24 mouse cellular contexts compared by ENCODE assay signal in the genomic region with DNA sequence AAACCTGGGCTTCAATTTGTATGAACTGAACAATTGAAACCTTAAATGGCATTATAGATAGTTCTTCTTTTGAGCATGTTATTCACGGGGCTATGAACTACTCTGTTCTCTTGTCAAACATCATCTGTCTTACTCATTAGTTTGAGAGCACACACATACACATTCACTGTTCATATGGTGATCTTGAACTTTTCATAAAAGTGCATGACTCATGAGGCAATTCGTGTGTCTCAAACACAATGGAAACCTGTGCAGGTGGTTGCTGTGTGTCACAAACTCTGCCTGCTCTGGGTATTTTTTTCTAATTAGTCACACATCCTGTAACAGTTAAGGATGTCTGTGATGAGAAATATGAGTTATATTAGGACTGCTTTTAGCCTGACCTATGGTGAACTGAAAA.
DNase-seq lines count a peak whose midpoint lies in the region; ATAC-seq and TF ChIP-seq lines count a peak whose summit lies in the region.
"Had no signal": no experiment of that assay in that cellular context is flagged by ENCODE, and none has a peak within 500 bp of the region (broad histone marks: within the 10 kb centered on the region; RNA-seq: fewer than 3 reads in every experiment).

No protein-coding gene starts in this region.

- no peak overlapping the region for H3K27ac ChIP-seq in intestine, embryonic 16.5 days (ENCODE audit: low read length)
- no peak overlapping the region for H3K27ac ChIP-seq in intestine, postnatal 0 days (ENCODE audit: low read depth, low read length)
- H3K27ac ChIP-seq in CH12.LX (ENCODE audit: insufficient read depth, low read depth) = no peak overlapping the region
- H3K27ac ChIP-seq: embryonic facial prominence, embryonic 10.5 days; forebrain, embryonic 10.5 days; forebrain, embryonic 15.5 days; heart, adult 2 months; heart, embryonic 13.5 days; hindbrain, embryonic 12.5 days; hindbrain, postnatal 0 days had no signal

- 61% methylated on average over 2 of the region's 2 CpGs for WGBS in intestine, embryonic 16.5 days
- 62% methylated on average over 2 of the region's 2 CpGs for WGBS in intestine, postnatal 0 days

- dilution Hi-C loops in CH12.LX (cut with MboI; ENCODE audit: extremely low pct_ligation_motif_present, extremely low pct_unique_long_range_greater_than_20kb, low sequenced_read_pairs) = no loop called here

- TF ChIP-seq POLR2A in CH12.LX (IDR thresholded peaks at IDR 0.05; ENCODE audit: low read depth, low read length) = no peak

- no peak overlapping the region for H3K9ac ChIP-seq in intestine, embryonic 16.5 days (ENCODE audit: low read depth, low read length)
- no peak overlapping the region for H3K9ac ChIP-seq in intestine, postnatal 0 days (ENCODE audit: low read depth, low read length)
- H3K9ac ChIP-seq in CH12.LX (ENCODE audit: insufficient read depth, low read depth) = no peak overlapping the region
- H3K9ac ChIP-seq: forebrain, embryonic 15.5 days; heart, embryonic 13.5 days; hindbrain, embryonic 12.5 days had no signal

- no peaks in the 10 kb centered on the region for H3K36me3 ChIP-seq in intestine, embryonic 16.5 days (ENCODE audit: control insufficient read depth, insufficient read depth, low read length)
- H3K36me3 ChIP-seq in intestine, postnatal 0 days (ENCODE audit: control insufficient read depth, insufficient read depth) = no peaks in the 10 kb centered on the region
- no peaks in the 10 kb centered on the region for H3K36me3 ChIP-seq in CH12.LX (replicated peaks in 1 of 2; ENCODE audit: control insufficient read depth in 1 of 2, insufficient read depth in 1 of 2, low read length in 1 of 2)
- H3K36me3 ChIP-seq: embryonic facial prominence, embryonic 10.5 days; forebrain, embryonic 10.5 days; forebrain, embryonic 15.5 days; G1E; heart, embryonic 13.5 days; hindbrain, embryonic 12.5 days had no signal

- TF ChIP-seq RAD21 in CH12.LX (IDR thresholded peaks at IDR 0.05; ENCODE audit: low read depth, low read length) = no peak

- H3K79me2 ChIP-seq in CH12.LX (replicated peaks; ENCODE audit: control insufficient read depth, extremely low read depth, insufficient read depth, poor library complexity, severe bottlenecking) = no peaks in the 10 kb centered on the region

- peak; percentile 19 for DNase-seq in CH12.LX (ENCODE audit: extremely low read depth)
- peak; percentile 68 for DNase-seq in retina, postnatal 1 day
- DNase-seq in kidney, adult 9 months = no peak
- no peak for DNase-seq in heart, adult 9 months (ENCODE audit: low spot score in 2 of 2)
- no peak for DNase-seq in lung, postnatal 14 days
- DNase-seq: adrenal gland, adult 2 months; adrenal gland, postnatal 25 days; cerebellum, adult 18-20 months; cerebellum, adult 9-11 months; cerebellum, postnatal 36 days; gastrocnemius, postnatal 10 days; heart, adult 2 months; heart, postnatal 4 days; kidney, adult 2 months had no signal

- H3K4me1 ChIP-seq in intestine, embryonic 16.5 days (ENCODE audit: control insufficient read depth, insufficient read depth, low read length) = no peaks in the 10 kb centered on the region
- no peaks in the 10 kb centered on the region for H3K4me1 ChIP-seq in intestine, postnatal 0 days (replicated peaks; ENCODE audit: control insufficient read depth, insufficient read depth, low read length)
- peaks cover 0 to 9% of the 10 kb centered on the region in 2 experiments; a peak in 1 of 4 replicates for H3K4me1 ChIP-seq in CH12.LX (ENCODE audit: control insufficient read depth in 1 of 2, insufficient read depth in 2 of 2)
- H3K4me1 ChIP-seq: embryonic facial prominence, embryonic 10.5 days; forebrain, embryonic 10.5 days; heart, embryonic 13.5 days; hindbrain, embryonic 12.5 days had no signal

- ATAC-seq in intestine, embryonic 16.5 days = 0 out of 2 replicates have a peak, but pooled peaks have one; percentile 11
- ATAC-seq in intestine, postnatal 0 days = no peak
- ATAC-seq: forebrain, embryonic 15.5 days; hindbrain, postnatal 0 days; Patski had no signal

- H3K9me3 ChIP-seq in intestine, embryonic 16.5 days (ENCODE audit: control insufficient read depth, low read length) = no peaks in the 10 kb centered on the region
- H3K9me3 ChIP-seq in intestine, postnatal 0 days (ENCODE audit: control insufficient read depth) = no peaks in the 10 kb centered on the region
- H3K9me3 ChIP-seq in CH12.LX (replicated peaks; ENCODE audit: low read length) = no peaks in the 10 kb centered on the region
- H3K9me3 ChIP-seq: embryonic facial prominence, embryonic 10.5 days; forebrain, embryonic 10.5 days; forebrain, embryonic 15.5 days; G1E; heart, embryonic 13.5 days; hindbrain, embryonic 12.5 days had no signal

- no peak overlapping the region for H3K4me2 ChIP-seq in intestine, embryonic 16.5 days (ENCODE audit: low read depth, low read length)
- no peak overlapping the region for H3K4me2 ChIP-seq in intestine, postnatal 0 days (replicated peaks; ENCODE audit: low read depth)
- H3K4me2 ChIP-seq in CH12.LX (ENCODE audit: insufficient read depth, low read depth, poor library complexity, severe bottlenecking) = no peak overlapping the region
- H3K4me2 ChIP-seq: forebrain, embryonic 15.5 days; heart, embryonic 13.5 days; hindbrain, embryonic 12.5 days had no signal

- H3K4me3 ChIP-seq in intestine, embryonic 16.5 days (ENCODE audit: low read length) = no peak overlapping the region
- no peak overlapping the region for H3K4me3 ChIP-seq in intestine, postnatal 0 days (ENCODE audit: low read depth, low read length)
- H3K4me3 ChIP-seq in CH12.LX (replicated peaks in 1 of 3; ENCODE audit: low read depth in 2 of 3, low read length in 2 of 3, poor library complexity in 1 of 3) = no peak overlapping the region
- H3K4me3 ChIP-seq: embryonic facial prominence, embryonic 10.5 days; forebrain, embryonic 10.5 days; forebrain, embryonic 15.5 days; heart, adult 2 months; heart, embryonic 13.5 days; hindbrain, embryonic 12.5 days had no signal

- in situ Hi-C loops in CH12.LX (cut with MboI; ENCODE audit: low pct_ligation_motif_present, low pct_unique_long_range_greater_than_20kb, low sequenced_read_pairs) = no loop called here

- no peak for TF ChIP-seq EP300 in CH12.LX (IDR thresholded peaks at IDR 0.05; ENCODE audit: low read length)

- no peak for TF ChIP-seq CTCF in intestine, postnatal 0 days (IDR thresholded peaks at IDR 0.05; ENCODE audit: low read depth)
- TF ChIP-seq CTCF in CH12.LX (conservative IDR thresholded peaks at IDR 0.05 in 1 of 2, IDR thresholded peaks at IDR 0.05 in 1 of 2; ENCODE audit: low read depth in 2 of 2, low read length in 2 of 2) = no peak

- H3K27me3 ChIP-seq in intestine, embryonic 16.5 days (replicated peaks; ENCODE audit: control insufficient read depth, insufficient read depth, low read length) = no peaks in the 10 kb centered on the region
- no peaks in the 10 kb centered on the region for H3K27me3 ChIP-seq in intestine, postnatal 0 days (replicated peaks; ENCODE audit: control insufficient read depth, insufficient read depth, low read length)
- H3K27me3 ChIP-seq in CH12.LX (replicated peaks) = no peaks in the 10 kb centered on the region
- H3K27me3 ChIP-seq: forebrain, embryonic 15.5 days; heart, embryonic 13.5 days; hindbrain, embryonic 12.5 days; Patski had no signal

TF ChIP-seq in CH12.LX, 34 proteins besides CTCF, POLR2A, EP300 and RAD21:
- TF ChIP-seq ETS1 (conservative IDR thresholded peaks at IDR 0.05; ENCODE audit: low read depth, low read length) (0 out of 2 replicates have a peak, but pooled peaks have one; percentile 13), JUND (conservative IDR thresholded peaks at IDR 0.05; ENCODE audit: low read depth, low read length) (no peak)

Comparison
In these comparisons a context has a peak if more than half of its experiments do, and no peak if none do; other contexts are left out.
1. DNase-seq: peak in CH12.LX (single experiment) and retina, postnatal 1 day (single experiment); none in kidney, adult 9 months (single experiment), heart, adult 9 months (0 of 2) and lung, postnatal 14 days (single experiment).